Mouse (Mus musculus): Measurements from ENCODE around the gene Tmcc1.
"Not testable (repeated sequence)": the region's sequence is repeated elsewhere in the genome, so short reads cannot be mapped to it uniquely, and the experiment has no call there.

Gene Tmcc1

GRCm38 (mm10) chr6:116077608-116078007, 115.7 kb downstream of the Tmcc1 start:
- no peak for DNase-seq (ENCODE audit: low read depth, low spot score)

GRCm38 (mm10) chr6:116074892-116075291, 118.4 kb downstream of the Tmcc1 start:
- no peak for DNase-seq (ENCODE audit: low read depth, low spot score)

GRCm38 (mm10) chr6:116073610-116074009, 119.7 kb downstream of the Tmcc1 start:
- DNase-seq (ENCODE audit: low read depth, low spot score) = no peak

- no peak for DNase-seq (ENCODE audit: low read depth, low spot score)
Measured at GRCm38 (mm10) chr6:116072746-116073261, 120.5 kb downstream of the Tmcc1 start.

GRCm38 (mm10) chr6:116072221-116072745, 121.0 kb downstream of the Tmcc1 start:
- no peak for DNase-seq (ENCODE audit: low read depth, low spot score)

DNA sequence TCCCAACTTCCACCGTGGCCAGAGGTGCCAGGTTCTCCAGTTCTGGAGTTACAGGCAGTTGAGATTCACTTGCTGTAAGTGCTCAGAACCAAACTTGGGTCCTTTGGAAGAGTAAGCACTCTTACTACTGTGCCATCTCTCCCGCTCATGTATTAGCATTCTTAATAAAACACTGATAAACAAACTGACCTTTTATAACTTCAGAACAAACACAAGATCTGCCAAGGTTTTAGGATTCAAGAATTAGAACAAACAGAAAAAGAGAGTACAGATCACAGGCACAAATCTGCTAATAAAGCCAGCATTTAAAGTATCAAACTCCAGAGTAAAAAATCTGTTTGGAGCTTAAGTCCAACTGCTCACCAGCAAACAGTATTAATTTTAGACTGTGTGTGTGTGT, 121.5 kb downstream of the Tmcc1 start:
- no peak for DNase-seq (ENCODE audit: low read depth, low spot score)

DNA sequence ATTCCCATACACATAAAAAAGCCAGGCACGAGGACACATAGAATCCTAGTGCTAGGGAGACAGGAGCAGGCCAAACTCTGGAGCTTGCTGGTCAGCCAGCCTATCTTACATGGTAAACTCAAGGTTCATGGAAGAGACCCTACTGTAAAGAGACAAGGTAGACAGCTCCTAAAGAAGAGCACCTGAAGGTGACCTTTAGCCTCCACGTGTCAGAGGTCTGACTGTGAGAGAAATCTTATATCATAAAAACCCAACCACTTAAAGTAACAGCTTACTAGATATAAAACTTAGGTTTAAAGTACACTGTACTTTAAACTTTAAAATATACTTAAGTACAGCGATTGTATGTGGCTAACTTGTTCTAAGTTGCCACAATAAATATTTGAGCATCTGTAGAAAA, 122.7 kb downstream of the Tmcc1 start:
- DNase-seq (ENCODE audit: low read depth, low spot score) = no peak

DNA sequence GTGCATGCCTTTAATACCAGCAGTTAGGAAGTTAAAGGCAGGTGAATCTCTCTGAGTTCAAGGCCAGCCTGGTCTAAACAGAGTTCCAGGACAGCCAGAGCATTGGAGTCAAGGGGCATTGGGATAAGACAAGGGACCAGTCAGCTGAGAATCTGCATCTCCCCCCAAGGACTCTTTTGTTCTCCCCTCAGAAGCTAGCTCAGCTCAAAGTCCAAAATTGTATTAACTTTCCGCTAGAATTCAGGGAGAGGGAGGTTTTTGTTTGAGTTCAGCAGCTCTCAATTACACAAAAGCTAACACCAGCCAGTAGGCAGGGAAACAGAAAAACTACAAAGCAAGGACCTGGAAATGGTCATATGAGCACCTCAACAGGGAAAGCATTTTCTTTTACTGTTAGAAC, 129.8 kb downstream of the Tmcc1 start:
- no peak for DNase-seq (ENCODE audit: low read depth, low spot score)

DNA sequence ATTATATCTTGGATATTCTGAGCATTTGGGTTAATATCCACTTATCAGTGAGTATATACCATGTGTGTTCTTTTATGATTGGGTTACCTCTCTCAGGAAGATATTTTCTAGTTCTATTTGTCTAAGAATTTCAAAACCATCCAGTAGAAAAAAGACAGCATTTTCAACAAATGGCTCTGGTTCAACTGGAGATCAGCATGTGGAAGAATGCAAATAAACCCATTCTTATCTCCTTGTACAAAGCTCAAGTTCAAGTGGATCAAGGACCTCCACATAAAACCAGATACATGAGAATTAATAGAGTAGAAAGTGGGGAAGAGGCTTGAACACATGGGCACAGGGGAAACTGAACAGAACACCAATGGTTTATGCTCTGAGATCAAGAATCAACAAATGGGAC, 133.7 kb downstream of the Tmcc1 start:
- DNase-seq (ENCODE audit: low read depth, low spot score) = not testable (repeated sequence)

- DNase-seq (ENCODE audit: low read depth, low spot score) = no peak
Measured at GRCm38 (mm10) chr6:116058541-116059300, 134.6 kb downstream of the Tmcc1 start.

- no peak for DNase-seq (ENCODE audit: low read depth, low spot score)
Measured at GRCm38 (mm10) chr6:116056676-116057264, 136.5 kb downstream of the Tmcc1 start.

- DNase-seq (ENCODE audit: low read depth, low spot score) = no peak
Measured at GRCm38 (mm10) chr6:116055766-116056165, 137.5 kb downstream of the Tmcc1 start.

GRCm38 (mm10) chr6:116055001-116055471, 138.2 kb downstream of the Tmcc1 start:
- DNase-seq (ENCODE audit: low read depth, low spot score) = no peak

DNA sequence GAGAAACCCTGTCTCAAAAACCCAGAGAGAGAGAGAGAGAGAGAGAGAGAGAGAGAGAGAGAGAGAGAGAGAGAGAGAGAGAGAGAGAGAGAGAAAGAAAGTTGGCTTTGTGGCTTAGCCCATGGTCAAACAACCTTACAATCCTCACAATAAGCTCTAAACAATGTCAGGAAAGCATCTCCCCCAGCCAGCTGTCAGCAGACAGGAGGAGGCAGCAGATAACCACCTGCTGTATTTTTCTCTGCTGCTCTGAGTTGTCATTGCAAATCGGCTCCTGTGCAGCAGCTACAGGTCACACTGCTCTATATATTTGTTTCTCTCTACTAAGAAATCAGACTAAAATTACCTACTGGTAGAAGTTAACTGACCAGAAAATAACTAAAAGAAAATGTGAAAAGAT, 145.4 kb downstream of the Tmcc1 start:
- no peak for DNase-seq (ENCODE audit: low read depth, low spot score)

DNA sequence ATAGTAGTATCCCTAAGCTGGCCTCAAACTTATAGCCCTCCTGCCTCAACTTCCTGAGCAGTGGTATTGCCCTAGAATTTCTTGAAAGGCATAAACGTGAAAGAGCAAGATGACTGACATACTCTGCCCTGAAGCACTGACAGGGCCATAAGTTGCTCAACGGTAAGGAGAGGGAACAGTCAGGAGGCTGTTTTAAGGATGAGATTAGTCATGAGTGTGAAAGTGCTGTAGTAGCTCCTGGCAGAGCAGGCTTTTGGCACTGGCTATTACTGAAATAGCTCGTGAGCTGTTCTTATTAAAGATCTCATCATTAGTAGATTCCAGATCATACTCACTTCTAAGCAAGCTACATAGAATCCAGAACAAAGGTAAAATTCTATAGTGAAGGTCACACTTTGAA, 145.9 kb downstream of the Tmcc1 start:
- DNase-seq (ENCODE audit: low read depth, low spot score) = no peak

- no peak for DNase-seq (ENCODE audit: low read depth, low spot score)
Measured at GRCm38 (mm10) chr6:116044039-116044438, 149.2 kb downstream of the Tmcc1 start.

DNA sequence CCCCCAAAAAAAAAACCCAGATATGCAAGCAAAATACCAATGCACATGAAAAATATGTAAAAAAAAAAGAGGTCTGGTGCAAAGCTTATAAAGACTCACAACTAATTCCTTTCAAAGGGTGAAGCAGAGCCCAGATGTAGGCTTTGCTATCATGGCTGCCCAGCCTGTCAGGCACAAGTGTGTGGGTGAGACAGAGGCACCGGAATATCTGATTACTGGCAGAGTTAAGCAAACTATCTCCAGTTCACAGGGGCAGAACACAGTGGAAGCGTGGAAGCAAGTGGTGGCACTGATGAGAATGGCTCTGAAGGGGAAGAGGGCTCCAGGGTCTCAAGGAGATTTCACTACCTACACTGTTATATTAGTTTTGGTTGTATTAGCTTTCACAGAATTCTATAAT, 155.1 kb downstream of the Tmcc1 start:
- DNase-seq (ENCODE audit: low read depth, low spot score) = no peak

GRCm38 (mm10) chr6:116037281-116037831, 155.9 kb downstream of the Tmcc1 start:
- no peak for DNase-seq (ENCODE audit: low read depth, low spot score)

GRCm38 (mm10) chr6:116036555-116036954, 156.7 kb downstream of the Tmcc1 start:
- DNase-seq (ENCODE audit: low read depth, low spot score) = no peak

DNA sequence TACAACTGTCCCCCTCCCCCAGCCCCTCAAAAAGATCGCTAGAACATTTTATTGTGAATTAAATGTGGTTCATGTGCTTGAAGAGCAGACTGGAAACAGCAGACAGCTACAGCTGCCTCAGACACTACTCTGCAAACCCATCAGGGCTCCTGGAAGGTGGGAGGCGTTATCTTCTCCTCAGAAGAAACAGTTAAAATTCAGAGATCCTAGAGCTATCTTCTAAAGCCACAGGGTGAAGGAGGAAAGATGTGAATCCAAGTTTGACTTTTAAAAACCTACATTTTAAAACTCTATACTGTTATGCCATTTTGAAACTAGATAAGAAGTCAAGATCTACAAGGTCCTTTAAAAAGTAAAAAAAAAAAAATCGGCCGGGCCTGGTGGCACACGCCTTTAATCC, 162.2 kb downstream of the Tmcc1 start:
- DNase-seq (ENCODE audit: low read depth, low spot score) = no peak

DNA sequence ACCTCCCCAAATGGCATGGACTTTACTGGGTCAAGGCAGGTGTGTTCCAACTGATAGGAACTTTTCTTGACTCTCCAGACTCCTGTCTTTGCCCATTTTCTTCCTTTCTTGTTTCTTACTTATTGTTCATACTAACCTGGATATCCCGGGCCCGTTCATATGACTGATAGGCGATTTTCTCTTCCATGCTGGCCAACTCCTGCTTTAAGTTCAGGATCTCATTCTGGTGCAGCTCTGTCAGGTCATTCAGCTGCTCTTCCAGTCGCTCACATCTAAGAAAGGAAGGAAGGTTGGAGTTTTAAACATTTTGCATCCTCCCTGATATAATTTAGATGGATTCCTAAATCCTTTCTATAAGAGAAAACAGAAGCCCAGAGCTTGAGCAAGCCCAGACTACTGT, 168.6 kb downstream of the Tmcc1 start:
- DNase-seq (ENCODE audit: low read depth, low spot score) = no peak

DNA sequence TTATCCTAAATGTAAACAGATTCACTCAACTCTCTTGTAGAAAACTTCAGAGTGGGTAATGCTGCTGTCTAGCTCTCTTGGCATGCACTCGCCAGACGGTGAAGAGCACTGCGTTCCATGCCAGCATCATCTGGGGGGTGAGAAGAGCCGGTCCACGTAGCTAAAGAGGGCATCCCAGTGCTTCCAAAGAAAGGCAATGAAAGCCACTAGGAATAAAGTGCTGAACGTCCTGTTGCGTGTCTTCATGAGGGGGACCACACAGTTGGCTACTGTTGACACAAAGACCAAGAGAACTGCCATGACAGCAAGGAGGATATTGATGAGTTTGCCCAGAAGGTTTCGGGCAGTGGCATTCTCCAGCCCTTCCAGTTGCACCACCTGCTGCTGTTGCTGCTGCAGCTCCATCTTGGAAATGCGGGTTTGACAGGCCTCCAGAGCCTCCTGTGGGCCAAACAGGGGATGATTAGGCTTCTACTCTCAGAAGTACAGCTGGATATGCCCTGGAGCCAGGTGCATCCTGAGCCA, 171.3 kb downstream of the Tmcc1 start:
- DNase-seq (ENCODE audit: low read depth, low spot score) = no peak

Data from forelimb bud, embryonic 11.5 days (tissue).